Mouse (Mus musculus): ENCODE measurements around the gene Alk.

DNA sequence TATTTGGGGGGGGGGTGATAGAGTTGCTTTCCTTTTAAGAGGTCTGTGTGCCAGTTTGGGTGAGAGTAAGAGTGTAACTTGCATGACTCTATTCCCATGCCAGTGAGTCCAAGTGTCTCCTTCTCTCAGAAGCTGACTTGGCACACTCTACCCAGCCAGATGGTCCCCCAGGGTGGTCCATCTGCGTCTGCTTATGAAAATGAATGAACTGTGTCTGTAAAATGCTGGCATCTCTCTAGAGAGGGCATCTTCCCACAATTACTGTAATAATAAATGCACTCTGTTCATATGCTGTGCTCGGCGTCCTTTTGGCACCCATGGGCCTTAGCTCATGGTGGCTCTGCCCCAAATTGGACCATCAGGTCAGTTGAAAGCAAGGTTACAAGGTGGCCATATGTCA is 589.2 kb downstream of the Alk start:
- TF ChIP-seq CTCF (IDR thresholded peaks at IDR 0.05; ENCODE audit: low read depth) (no peak), EP300 (optimal IDR thresholded peaks at IDR 0.05) (no peak)
